Mouse (Mus musculus) brown adipose tissue, adult 24 weeks (tissue): ENCODE results near the gene Vmn1r119. TPM values are rescaled to one million over a fixed set of nuclear protein-coding genes. Genes with fewer than 3 reads are reported as not detected.
"Not testable (repeated sequence)": the region's sequence is repeated elsewhere in the genome, so short reads cannot be mapped to it uniquely, and the experiment has no call there.

ENCODE experiments used
- H3K27ac ChIP-seq: fragments of 200-500 bp; replicated peaks from 2 replicates; pipeline ENCODE4 v1.5.1; 2012; ENCODE audit warnings: low read depth, mild to moderate bottlenecking, low read length
- H3K4me1 ChIP-seq: fragments of 200-500 bp; 2 replicates; pipeline ENCODE4 v1.6.1; 2012; ENCODE audit warnings: low read length, mixed read lengths; ENCODE audit not compliant: control insufficient read depth, insufficient read depth, insufficient read length
- H3K4me3 ChIP-seq: fragments of 200-500 bp; 2 replicates; pipeline ENCODE4 v1.5.1; 2012; ENCODE audit warnings: low read depth, mild to moderate bottlenecking, low read length, moderate library complexity; ENCODE audit not compliant: insufficient read depth
- polyA plus RNA-seq: library from polyadenylated mRNA; stranded (reverse); fragments of >200 nt; gene quantifications from 2 replicates; pipeline ENCODE4 v1.2.4, GENCODE M21; 2012; ENCODE audit not compliant: missing spikeins, insufficient read depth, insufficient read length

The Vmn1r119 gene
- polyA plus RNA-seq: not detected in 2 replicates

DNA sequence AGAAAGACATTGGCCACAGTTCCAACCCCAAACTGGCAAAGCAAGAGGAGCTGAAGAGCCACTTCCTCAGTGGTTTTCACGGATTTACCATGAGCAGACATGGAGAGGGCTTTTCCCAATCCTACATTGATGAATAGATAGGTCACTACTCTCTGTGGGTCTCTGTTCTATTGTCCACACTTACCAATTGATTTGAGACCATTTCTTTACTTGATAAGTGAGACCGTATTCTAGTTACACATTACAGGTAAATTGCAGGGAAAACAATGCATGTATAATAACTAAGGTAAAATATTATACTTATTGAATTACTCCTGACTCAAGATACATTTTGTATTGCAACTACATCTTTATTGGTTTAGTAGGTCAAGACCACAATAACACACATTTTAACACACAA, at the start of gene Vmn1r119:
Gene Vmn1r119 (minus strand): TSS at position 101 of the 400 bp plus-strand sequence.
- not testable (repeated sequence) for H3K4me3 ChIP-seq, H3K4me1 ChIP-seq, H3K27ac ChIP-seq

DNA sequence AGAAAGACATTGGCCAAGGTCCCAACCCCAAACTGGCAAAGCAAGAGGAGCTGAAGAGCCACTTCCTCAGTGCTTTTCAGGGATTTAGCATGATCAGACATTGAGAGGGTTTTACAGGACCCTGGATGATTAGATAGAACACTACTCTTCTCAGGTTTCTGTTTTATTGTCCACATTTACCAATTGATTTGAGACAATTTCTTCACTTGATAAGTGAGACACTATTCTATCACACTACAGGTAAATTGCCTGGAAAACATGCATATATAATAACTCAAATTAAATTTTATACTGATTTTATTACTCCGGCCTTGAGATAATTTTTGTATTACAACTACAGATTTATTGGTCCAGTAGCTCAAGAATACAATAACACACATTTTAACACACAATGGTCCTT, 41.4 kb upstream of the Vmn1r119 start, which contains the start of gene Vmn1r120:
Gene Vmn1r120 (minus strand): TSS at position 101 of the 400 bp plus-strand sequence.
- not testable (repeated sequence) for H3K4me1 ChIP-seq, H3K4me3 ChIP-seq

More for the DNA sequence above, 41.4 kb upstream of the Vmn1r119 start, which contains the start of gene Vmn1r120:
- not testable (repeated sequence) for H3K27ac ChIP-seq

Other genes starting within 250 kb of the Vmn1r119 start
- gene Vmn1r112, start 241.3 kb downstream of the Vmn1r119 start, polyA plus RNA-seq: not detected in 2 replicates
- gene Vmn1r113, start 225.2 kb downstream of the Vmn1r119 start, polyA plus RNA-seq: not detected in 2 replicates
- gene Vmn1r114, start 200.3 kb downstream of the Vmn1r119 start, polyA plus RNA-seq: not detected in 2 replicates
- gene Vmn1r115, start 167.5 kb downstream of the Vmn1r119 start, polyA plus RNA-seq: not detected in 2 replicates
- gene Vmn1r116, start 140.2 kb downstream of the Vmn1r119 start, polyA plus RNA-seq: not detected in 2 replicates
- not detected in 2 replicates for gene Vmn1r117, start 128.3 kb downstream of the Vmn1r119 start, polyA plus RNA-seq
- not detected in 2 replicates for gene Vmn1r118, start 100.1 kb downstream of the Vmn1r119 start, polyA plus RNA-seq
- gene Vmn1r120, start 41.3 kb upstream of the Vmn1r119 start, polyA plus RNA-seq: not detected in 2 replicates
- gene Vmn1r121, start 86.1 kb upstream of the Vmn1r119 start, polyA plus RNA-seq: not detected in 2 replicates
- gene Vmn1r122, start 121.7 kb upstream of the Vmn1r119 start, polyA plus RNA-seq: not detected in 2 replicates
- gene Vmn1r123, start 149.7 kb upstream of the Vmn1r119 start, polyA plus RNA-seq: not detected in 2 replicates
- gene Gm5157, start 178.0 kb upstream of the Vmn1r119 start, polyA plus RNA-seq: not detected in 2 replicates
- not detected in 2 replicates for gene Vmn1r124, start 248.2 kb upstream of the Vmn1r119 start, polyA plus RNA-seq